11 mouse cellular contexts compared by ENCODE assay signal in genomic region chr17:30187581-30187980, GRCm38 (mm10).
DNase-seq lines count a peak whose midpoint lies in the region; ATAC-seq lines count a peak whose summit lies in the region.
"Had no signal": no experiment of that assay in that cellular context is flagged by ENCODE, and none has a peak within 500 bp of the region (broad histone marks: within the 10 kb centered on the region; RNA-seq: fewer than 3 reads in every experiment).

No protein-coding gene starts in this region.

- H3K36me3 ChIP-seq in heart, embryonic 12.5 days, result peaks cover 8% of the 10 kb centered on the region
- H3K36me3 ChIP-seq in midbrain, embryonic 11.5 days (ENCODE audit: control insufficient read depth, insufficient read depth, low read length), result peaks cover 2% of the 10 kb centered on the region; the same call in 1 of the 2 replicates
- peaks cover 21% of the 10 kb centered on the region for H3K36me3 ChIP-seq in midbrain, embryonic 10.5 days
- no peaks in the 10 kb centered on the region for H3K36me3 ChIP-seq in hindbrain, embryonic 16.5 days (ENCODE audit: control insufficient read depth, insufficient read depth, low read length)
- no peaks in the 10 kb centered on the region for H3K36me3 ChIP-seq in neural tube, embryonic 15.5 days

- ATAC-seq in heart, embryonic 12.5 days (ENCODE audit: insufficient number of reproducible peaks, low FRiP score), result no peak
- no peak for ATAC-seq in midbrain, embryonic 11.5 days (ENCODE audit: low FRiP score)
- no peak; the same call in 1 of the 2 replicates for ATAC-seq in hindbrain, embryonic 16.5 days
- ATAC-seq in neural tube, embryonic 15.5 days (ENCODE audit: low FRiP score), result no peak

- H3K9ac ChIP-seq in heart, embryonic 12.5 days, result peak overlapping the region; percentile 35
- H3K9ac ChIP-seq in midbrain, embryonic 11.5 days (ENCODE audit: low read length), result no peak overlapping the region
- H3K9ac ChIP-seq in hindbrain, embryonic 16.5 days (ENCODE audit: low read depth, low read length), result no peak overlapping the region
- peak overlapping the region; percentile 34; the same call in 1 of the 2 replicates for H3K9ac ChIP-seq in neural tube, embryonic 15.5 days (replicated peaks)

- no peaks in the 10 kb centered on the region for H3K27me3 ChIP-seq in heart, embryonic 12.5 days (replicated peaks)
- no peaks in the 10 kb centered on the region for H3K27me3 ChIP-seq in midbrain, embryonic 11.5 days (ENCODE audit: control insufficient read depth, insufficient read depth, low read length)
- H3K27me3 ChIP-seq in midbrain, embryonic 10.5 days (ENCODE audit: low read depth, poor library complexity, severe bottlenecking), result no peaks in the 10 kb centered on the region
- H3K27me3 ChIP-seq in hindbrain, embryonic 16.5 days (replicated peaks; ENCODE audit: control insufficient read depth, insufficient read depth, low read length), result no peaks in the 10 kb centered on the region
- H3K27me3 ChIP-seq in neural tube, embryonic 15.5 days (replicated peaks), result no peaks in the 10 kb centered on the region

- WGBS in heart, embryonic 12.5 days, result 19% methylated on average over 5 of the region's 5 CpGs
- WGBS in midbrain, embryonic 11.5 days, result 36% methylated on average over 5 of the region's 5 CpGs
- WGBS in midbrain, embryonic 10.5 days, result 64% methylated on average over 5 of the region's 5 CpGs
- 26% methylated on average over 5 of the region's 5 CpGs for WGBS in hindbrain, embryonic 16.5 days
- WGBS in neural tube, embryonic 15.5 days, result 33% methylated on average over 5 of the region's 5 CpGs

- H3K27ac ChIP-seq in heart, embryonic 12.5 days (ENCODE audit: poor library complexity, severe bottlenecking), result peak overlapping the region; percentile 89
- peak overlapping the region; percentile 52; the same call in 1 of the 2 replicates for H3K27ac ChIP-seq in midbrain, embryonic 11.5 days (ENCODE audit: low read depth, low read length)
- H3K27ac ChIP-seq in midbrain, embryonic 10.5 days (replicated peaks), result no peak overlapping the region
- peak overlapping the region; percentile 73 for H3K27ac ChIP-seq in hindbrain, embryonic 16.5 days (ENCODE audit: low read depth, low read length)
- H3K27ac ChIP-seq in neural tube, embryonic 15.5 days (replicated peaks), result peak overlapping the region; percentile 78

- DNase-seq in heart, postnatal 10 days, result no peak
- no peak for DNase-seq in midbrain, embryonic 11.5 days (ENCODE audit: low spot score, missing footprints)
- no peak for DNase-seq in midbrain, embryonic 10.5 days (ENCODE audit: low spot score)
- DNase-seq in lung, postnatal 14 days, result no peak
- no peak for DNase-seq in urinary bladder, postnatal 10 days (ENCODE audit: low spot score)
- DNase-seq: kidney, adult 11 months; lung, adult 18-20 months; right cerebral cortex, adult 18-20 months had no signal

- peaks cover 63% of the 10 kb centered on the region for H3K4me1 ChIP-seq in heart, embryonic 12.5 days (replicated peaks)
- H3K4me1 ChIP-seq in midbrain, embryonic 11.5 days (ENCODE audit: control insufficient read depth, insufficient read depth, low read length), result peaks cover 18% of the 10 kb centered on the region
- H3K4me1 ChIP-seq in midbrain, embryonic 10.5 days, result peaks cover 47% of the 10 kb centered on the region
- peaks cover 35% of the 10 kb centered on the region for H3K4me1 ChIP-seq in hindbrain, embryonic 16.5 days (ENCODE audit: control insufficient read depth, insufficient read depth, low read depth, low read length)
- peaks cover 50% of the 10 kb centered on the region for H3K4me1 ChIP-seq in neural tube, embryonic 15.5 days

- no peaks in the 10 kb centered on the region for H3K9me3 ChIP-seq in heart, embryonic 12.5 days (replicated peaks)
- H3K9me3 ChIP-seq in midbrain, embryonic 11.5 days (ENCODE audit: control insufficient read depth, low read length), result no peaks in the 10 kb centered on the region
- no peaks in the 10 kb centered on the region for H3K9me3 ChIP-seq in midbrain, embryonic 10.5 days (replicated peaks)
- H3K9me3 ChIP-seq in hindbrain, embryonic 16.5 days (ENCODE audit: control insufficient read depth, low read length), result no peaks in the 10 kb centered on the region
- H3K9me3 ChIP-seq in neural tube, embryonic 15.5 days (replicated peaks), result no peaks in the 10 kb centered on the region

- intact Hi-C loops in heart, postnatal 10 days (cut with DNase I), result loop anchor here (5.0 kb wide), 1 partner anchor 40 kb away; no protein-coding TSS in a partner anchor

- no peak overlapping the region for H3K4me3 ChIP-seq in heart, embryonic 12.5 days
- H3K4me3 ChIP-seq in midbrain, embryonic 11.5 days (ENCODE audit: low read depth, low read length), result no peak overlapping the region
- no peak overlapping the region for H3K4me3 ChIP-seq in midbrain, embryonic 10.5 days
- no peak overlapping the region for H3K4me3 ChIP-seq in hindbrain, embryonic 16.5 days (ENCODE audit: low read length)
- no peak overlapping the region for H3K4me3 ChIP-seq in neural tube, embryonic 15.5 days (replicated peaks)

- peak overlapping the region; percentile 60 for H3K4me2 ChIP-seq in heart, embryonic 12.5 days
- H3K4me2 ChIP-seq in midbrain, embryonic 11.5 days, result no peak overlapping the region
- peak overlapping the region; percentile 8 for H3K4me2 ChIP-seq in hindbrain, embryonic 16.5 days (ENCODE audit: low read length)
- H3K4me2 ChIP-seq in neural tube, embryonic 15.5 days, result peak overlapping the region; percentile 32; the same call in 1 of the 2 replicates

Comparison
In these comparisons a context has a peak if more than half of its experiments do, and no peak if none do; other contexts are left out.
1. H3K9ac ChIP-seq: peak in heart, embryonic 12.5 days (single experiment) and neural tube, embryonic 15.5 days (single experiment); none in midbrain, embryonic 11.5 days (single experiment) and hindbrain, embryonic 16.5 days (single experiment).